Mouse (Mus musculus) NIH3T3 (cell line): Measurements from ENCODE around the gene Trim13.
"Not testable (repeated sequence)": the region's sequence is repeated elsewhere in the genome, so short reads cannot be mapped to it uniquely, and the experiment has no call there.

ENCODE experiments used
- DNase-seq: peaks from one replicate; pipeline ENCODE4 v3.0.0-alpha.2; 2012; ENCODE audit warnings: low read depth

Gene Trim13

GRCm38 (mm10) chr14:61597968-61598367, at the start of gene Trim13:
Gene Trim13 (plus strand): TSS chr14:61598247.
- DNase-seq, result no peak

GRCm38 (mm10) chr14:61548614-61549013, 49.4 kb upstream of the Trim13 start:
- no peak for DNase-seq

GRCm38 (mm10) chr14:61555931-61556288, 42.1 kb upstream of the Trim13 start:
- peak; percentile 49 for DNase-seq

- DNase-seq, result peak; percentile 99
Measured at GRCm38 (mm10) chr14:61556289-61557147, 41.5 kb upstream of the Trim13 start, which contains the start of gene Spryd7. Gene Spryd7 (minus strand): TSS chr14:61556886.

GRCm38 (mm10) chr14:61558901-61559300, 39.1 kb upstream of the Trim13 start:
- no peak for DNase-seq

- DNase-seq, result no peak
Measured at GRCm38 (mm10) chr14:61559856-61560255, 38.2 kb upstream of the Trim13 start.

- not testable (repeated sequence) for DNase-seq
Measured at GRCm38 (mm10) chr14:61566211-61566610, 31.8 kb upstream of the Trim13 start.

- DNase-seq, result no peak
Measured at GRCm38 (mm10) chr14:61569344-61569743, 28.7 kb upstream of the Trim13 start.

GRCm38 (mm10) chr14:61571366-61571765, 26.7 kb upstream of the Trim13 start:
- DNase-seq, result peak; percentile 90

GRCm38 (mm10) chr14:61572131-61572530, 25.9 kb upstream of the Trim13 start:
- no peak for DNase-seq

- DNase-seq, result no peak
Measured at GRCm38 (mm10) chr14:61575066-61575465, 23.0 kb upstream of the Trim13 start.

GRCm38 (mm10) chr14:61575941-61576340, 22.1 kb upstream of the Trim13 start:
- no peak for DNase-seq

GRCm38 (mm10) chr14:61589288-61590065, 8.6 kb upstream of the Trim13 start:
- DNase-seq, result no peak

- peak; percentile 30 for DNase-seq
Measured at GRCm38 (mm10) chr14:61596719-61597426, 1.2 kb upstream of the Trim13 start.

GRCm38 (mm10) chr14:61599057-61599806, 1.2 kb downstream of the Trim13 start:
- peak; percentile 90 for DNase-seq

- DNase-seq, result no peak
Measured at GRCm38 (mm10) chr14:61601348-61601747, 3.3 kb downstream of the Trim13 start.

- peak; percentile 16 for DNase-seq
Measured at GRCm38 (mm10) chr14:61603069-61603755, 5.2 kb downstream of the Trim13 start.

- no peak for DNase-seq
Measured at GRCm38 (mm10) chr14:61604081-61604480, 6.0 kb downstream of the Trim13 start.

GRCm38 (mm10) chr14:61606088-61606487, 8.0 kb downstream of the Trim13 start:
- DNase-seq, result not testable (repeated sequence)

- DNase-seq, result no peak
Measured at GRCm38 (mm10) chr14:61607157-61607556, 9.1 kb downstream of the Trim13 start, which contains the start of gene Kcnrg. Gene Kcnrg (plus strand): TSS chr14:61607457.

GRCm38 (mm10) chr14:61611766-61612165, 13.7 kb downstream of the Trim13 start:
- DNase-seq, result no peak
